Mouse (Mus musculus): ENCODE measurements at regions not wholly inside any gene's neighbourhood (a gene's known extent, or its start where the extent isn't known, plus 50 kb on each side); places are given as distances from the start of the nearest gene placed in this dataset.

GRCm38 (mm10) chr3:21965556-21965955, 110.9 kb upstream of the Tbl1xr1 start:
- TF ChIP-seq CTCF (IDR thresholded peaks at IDR 0.05) (no peak), POLR2A (IDR thresholded peaks at IDR 0.05; ENCODE audit: insufficient read depth, low read depth, low read length) (no peak), EP300 (IDR thresholded peaks at IDR 0.05; ENCODE audit: insufficient read depth, low read depth, low read length) (no peak)
